Mouse (Mus musculus): ENCODE measurements at regions not wholly inside any gene's neighbourhood (a gene's known extent, or its start where the extent isn't known, plus 50 kb on each side); places are given as distances from the start of the nearest gene placed in this dataset.

DNA sequence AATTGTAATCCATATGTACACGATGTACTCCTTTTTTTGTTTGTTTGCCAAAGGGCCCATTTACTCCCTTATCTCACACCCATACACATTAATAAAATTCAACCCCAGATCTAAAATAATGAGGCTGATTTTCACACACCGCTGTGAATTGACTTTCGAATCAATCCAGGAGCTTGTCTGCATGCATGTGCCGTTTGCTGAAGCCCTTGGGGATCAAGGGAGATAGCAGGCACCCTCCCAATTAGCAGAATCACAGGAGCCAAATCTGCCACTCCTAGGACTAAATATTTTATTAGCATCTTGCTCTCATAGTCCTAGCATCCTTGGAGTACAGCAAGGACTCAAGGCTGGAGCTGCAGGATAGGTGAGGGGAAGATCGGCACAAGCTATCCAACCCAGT lies 520.0 kb upstream of the Mpdz start:
- no peak for DNase-seq

DNA sequence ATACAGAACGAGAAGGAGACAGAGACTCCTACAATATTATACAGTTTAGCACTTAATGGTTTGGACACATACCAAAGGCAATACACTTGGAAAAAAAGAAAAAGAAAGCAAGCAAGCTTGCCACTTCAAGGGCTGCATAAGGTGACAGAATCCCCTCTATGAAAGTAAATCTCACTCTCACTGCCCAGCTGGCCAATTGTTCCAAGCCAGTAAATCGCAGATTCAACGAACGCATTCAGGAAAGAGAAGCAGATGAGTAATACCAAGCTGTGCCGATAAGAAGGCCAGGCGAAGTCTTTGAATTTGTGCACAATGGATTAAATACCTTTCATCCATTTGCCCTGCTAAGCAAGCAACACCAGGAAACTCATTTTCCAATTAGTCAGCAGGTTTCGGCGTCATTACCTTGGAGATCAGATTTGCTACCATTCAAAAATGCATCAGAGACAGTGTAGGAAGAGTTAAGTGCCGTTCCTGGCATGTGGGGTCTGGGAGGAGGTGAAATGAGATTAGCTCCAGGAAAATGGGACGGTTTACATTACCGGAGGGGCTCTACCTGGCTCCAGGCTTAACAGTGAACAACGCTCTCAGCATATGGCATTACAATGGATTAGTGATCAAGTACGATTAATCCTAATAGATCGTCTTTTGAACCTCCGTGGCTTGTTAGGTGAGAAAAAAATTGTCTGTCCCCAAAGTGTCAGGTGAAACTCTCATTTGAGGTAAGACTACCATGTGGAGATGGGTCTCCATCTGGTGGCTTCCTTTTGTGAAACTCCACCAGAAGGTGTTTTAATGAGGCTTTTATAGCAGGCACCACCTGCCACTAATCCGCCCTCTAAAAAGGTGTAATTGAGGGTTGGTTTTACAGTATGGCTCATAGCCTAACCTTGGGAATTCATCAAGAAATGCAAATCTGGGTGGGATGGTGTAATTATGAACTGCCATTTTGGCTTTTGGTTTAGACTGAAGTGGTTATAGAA lies 518.2 kb upstream of the Mpdz start:
- DNase-seq = no peak

DNA sequence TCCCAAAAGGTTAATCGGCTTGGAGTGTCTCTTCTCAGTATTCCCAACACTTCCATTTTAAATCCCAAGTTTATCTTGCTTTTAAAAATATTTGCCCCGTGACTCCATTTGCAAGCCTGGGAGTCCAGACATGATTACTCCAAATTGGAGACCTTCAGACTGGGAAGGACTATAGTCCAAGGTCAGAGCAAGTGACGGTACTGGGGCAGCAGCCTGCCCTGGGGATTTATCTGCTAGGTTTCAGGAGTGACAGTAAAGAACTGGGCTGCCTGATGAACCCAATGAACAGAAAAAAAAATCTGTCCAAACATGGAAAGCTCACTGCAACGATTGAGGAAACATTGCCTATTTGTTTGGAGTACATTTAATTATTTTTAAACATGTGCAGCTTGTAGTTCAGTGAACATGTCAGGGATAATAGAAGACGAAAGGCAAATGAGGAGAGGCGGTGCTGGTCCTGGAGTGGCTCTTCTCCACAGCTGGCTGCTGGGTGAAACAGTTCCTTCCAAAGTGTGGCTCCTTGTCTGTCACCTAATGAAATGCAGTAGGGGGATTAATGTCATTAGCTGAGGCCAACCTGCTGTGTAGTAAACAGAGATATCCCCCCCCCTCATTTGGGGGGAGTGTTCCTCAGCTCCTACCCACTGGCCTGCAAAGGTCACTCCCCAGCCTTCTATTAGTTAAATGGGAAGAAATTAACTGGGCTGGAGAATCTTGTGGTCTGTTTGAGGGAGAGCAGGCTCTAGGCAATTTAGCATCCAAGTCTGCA lies 514.5 kb upstream of the Mpdz start:
- DNase-seq = no peak

GRCm38 (mm10) chr4:81953023-81953422 lies 510.4 kb upstream of the Mpdz start:
- no peak for DNase-seq

DNA sequence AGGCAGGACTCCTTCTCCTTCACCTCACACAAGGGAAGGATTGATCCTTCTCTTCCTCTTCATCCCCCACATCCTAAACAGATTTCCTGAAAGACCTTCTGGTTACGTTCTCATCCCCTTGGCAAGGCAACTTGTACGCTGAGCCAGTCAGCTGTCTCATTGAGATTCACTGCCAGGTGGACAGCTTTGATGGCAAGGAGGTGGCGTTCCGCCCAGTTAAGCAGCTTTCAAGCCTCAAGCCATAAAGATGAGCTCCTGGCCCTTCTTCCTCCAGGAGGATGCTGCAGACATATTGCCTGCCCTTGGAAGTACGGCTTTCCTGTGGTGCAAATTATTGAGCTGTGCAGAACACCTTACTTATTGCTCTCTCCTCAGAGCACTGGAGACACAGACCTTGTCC lies 494.8 kb upstream of the Mpdz start:
- DNase-seq = no peak

DNA sequence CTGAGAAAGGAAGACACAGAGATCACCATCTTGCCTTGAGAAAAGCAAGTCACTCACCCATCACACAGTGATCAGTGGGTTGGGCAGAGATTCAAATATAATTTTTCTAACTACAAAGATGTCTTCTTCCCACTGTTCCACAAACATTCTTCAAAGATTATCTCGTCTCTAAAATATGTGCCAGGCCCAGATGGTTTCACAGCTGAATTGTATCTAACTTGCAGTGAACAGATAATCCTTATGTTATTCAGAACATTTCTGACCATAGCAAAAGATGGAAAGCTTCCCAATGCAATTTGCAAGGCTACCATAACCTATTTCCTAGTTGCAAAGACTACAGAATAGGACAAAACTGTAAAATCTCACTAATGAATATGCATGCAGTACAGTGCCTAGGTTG lies 488.3 kb upstream of the Mpdz start:
- no peak for DNase-seq

DNA sequence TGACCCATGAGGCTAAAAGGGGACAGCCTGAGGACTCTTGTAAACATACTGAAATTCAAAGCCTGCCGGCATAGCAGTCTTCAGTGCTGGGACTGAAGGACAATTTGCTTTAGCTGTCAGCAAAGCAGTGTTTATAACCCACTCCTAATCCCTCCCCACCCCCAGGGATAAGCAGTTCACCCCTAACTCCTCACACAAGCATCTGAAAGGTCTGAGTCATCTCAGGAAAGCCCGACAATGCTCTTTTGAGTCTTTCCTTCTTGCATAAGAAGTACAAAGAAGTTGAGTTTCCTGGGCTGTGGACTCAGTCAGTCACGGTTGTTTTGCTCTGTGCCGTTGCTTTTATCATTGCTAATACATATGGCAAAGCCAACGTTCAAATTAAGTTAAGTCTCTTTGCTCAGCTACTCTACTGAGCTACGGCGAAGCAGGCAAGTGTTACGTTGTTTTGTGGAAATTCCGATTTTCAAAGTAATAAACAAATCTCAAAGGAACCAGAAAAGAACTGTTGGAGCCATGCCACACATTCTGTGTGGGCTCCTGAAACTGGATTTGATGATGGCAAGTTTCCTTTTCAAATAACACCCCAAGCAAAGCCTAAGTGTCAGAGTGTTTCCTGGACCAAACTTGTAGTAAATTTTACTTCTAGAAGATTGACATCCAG lies 486.1 kb upstream of the Mpdz start:
- DNase-seq = no peak

- DNase-seq = no peak
Observed at GRCm38 (mm10) chr4:81927176-81927714, 484.6 kb upstream of the Mpdz start.

DNA sequence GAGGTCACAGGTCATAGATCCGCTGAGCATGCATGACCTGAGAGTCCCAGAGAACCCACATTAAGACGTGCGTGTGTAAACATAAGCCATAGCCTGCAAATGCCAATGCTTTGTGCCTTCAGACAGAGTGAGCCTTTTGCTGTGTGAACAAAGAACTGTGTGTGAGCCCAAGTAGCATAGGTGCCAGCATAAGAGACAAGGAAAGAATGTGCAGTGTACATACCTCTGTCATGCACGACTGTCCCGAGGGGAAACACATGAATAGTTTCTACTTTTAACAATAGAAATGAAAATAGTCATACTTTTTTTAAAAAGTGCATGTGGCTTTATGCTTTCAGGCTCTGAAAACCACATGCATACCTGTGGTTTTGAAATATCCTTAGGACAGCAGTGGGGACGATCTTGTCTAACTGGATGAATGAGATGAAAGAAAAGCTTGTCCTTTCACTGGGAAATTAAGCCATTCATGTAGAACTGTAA lies 484.1 kb upstream of the Mpdz start:
- DNase-seq = no peak

- no peak for DNase-seq
Observed at GRCm38 (mm10) chr4:81925611-81926010, 483.0 kb upstream of the Mpdz start.

GRCm38 (mm10) chr4:81924120-81924519 lies 481.5 kb upstream of the Mpdz start:
- no peak for DNase-seq

DNA sequence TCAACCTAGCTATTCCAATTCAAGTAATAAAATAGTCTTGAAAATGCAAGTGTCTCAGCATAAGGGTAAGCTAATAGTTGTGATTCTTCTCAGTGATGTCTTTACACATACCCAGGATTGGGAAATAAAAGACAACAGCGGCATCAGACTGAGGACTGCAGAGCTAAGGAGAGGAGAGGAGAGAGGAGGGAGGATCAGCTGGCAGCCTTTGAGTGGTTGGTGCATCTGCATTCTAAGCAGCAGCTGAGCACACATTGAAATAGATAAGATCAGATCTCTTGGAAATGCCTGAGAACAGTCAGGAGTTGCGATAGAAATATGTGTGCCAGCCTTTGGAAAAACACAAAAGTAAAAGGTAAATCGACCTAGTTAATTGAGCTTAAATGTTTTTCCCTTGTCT lies 480.3 kb upstream of the Mpdz start:
- no peak for DNase-seq

DNA sequence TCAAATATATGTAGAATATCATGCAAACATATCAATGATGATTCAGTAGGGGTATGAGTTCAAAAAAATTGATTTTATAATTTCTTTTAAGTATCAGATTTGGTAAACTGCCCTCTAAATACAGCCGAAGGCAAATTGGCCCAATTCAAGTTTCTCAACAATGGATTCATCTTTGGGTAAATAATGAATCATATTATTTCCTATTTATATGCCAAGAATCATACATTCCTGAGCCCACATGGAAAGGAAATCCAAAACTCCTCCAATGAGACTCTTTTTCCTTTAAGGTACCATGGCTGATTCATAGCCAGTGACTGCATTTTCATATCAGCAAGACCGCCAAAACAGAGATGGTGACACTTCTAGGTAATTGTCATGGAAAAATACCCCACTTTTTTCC lies 472.4 kb upstream of the Mpdz start:
- DNase-seq = no peak

DNA sequence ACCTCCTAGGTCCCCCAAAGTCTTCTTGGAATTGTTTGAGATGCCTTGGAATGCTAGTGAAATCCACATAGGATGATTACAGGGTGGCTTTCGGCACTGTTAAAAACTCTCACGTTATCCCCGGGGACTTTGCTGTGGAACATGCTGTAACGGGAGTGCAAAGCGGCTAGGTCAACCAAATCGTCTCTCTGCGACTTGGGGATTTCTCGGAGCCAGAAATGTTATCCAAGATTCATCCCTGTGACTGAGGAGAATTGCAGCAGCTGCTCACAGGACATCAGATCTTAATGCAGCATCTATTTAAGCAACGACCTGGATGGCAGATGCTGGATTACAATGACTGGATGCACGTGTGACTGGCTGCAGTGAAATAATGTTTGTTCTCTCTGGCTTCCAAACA lies 470.7 kb upstream of the Mpdz start:
- DNase-seq = no peak

- no peak for DNase-seq
Observed at GRCm38 (mm10) chr4:81912653-81913052, 470.0 kb upstream of the Mpdz start.

GRCm38 (mm10) chr4:81899961-81900540 lies 457.4 kb upstream of the Mpdz start:
- DNase-seq = no peak

GRCm38 (mm10) chr4:81898661-81899060 lies 456.0 kb upstream of the Mpdz start:
- DNase-seq = no peak

DNA sequence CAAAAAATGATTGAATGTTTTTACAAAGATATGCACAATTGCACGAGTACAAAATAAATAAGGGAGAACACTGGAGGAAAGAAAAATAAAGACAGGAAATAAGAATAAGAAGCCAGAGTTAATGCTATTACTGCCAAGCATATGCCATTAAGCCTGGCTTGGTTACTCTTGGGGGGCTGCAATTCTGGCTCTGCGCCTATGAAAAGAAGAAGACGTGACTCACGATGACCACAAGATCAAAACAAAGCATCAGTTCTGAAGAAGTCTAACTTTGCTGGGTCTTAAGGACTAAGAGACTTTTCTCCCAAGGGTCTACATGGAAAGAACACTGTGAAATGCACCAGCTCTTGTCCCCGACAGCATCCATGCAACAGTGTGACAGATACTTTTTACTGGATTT lies 454.8 kb upstream of the Mpdz start:
- DNase-seq = no peak

GRCm38 (mm10) chr4:81868941-81869340 lies 426.3 kb upstream of the Mpdz start:
- DNase-seq = no peak

DNA sequence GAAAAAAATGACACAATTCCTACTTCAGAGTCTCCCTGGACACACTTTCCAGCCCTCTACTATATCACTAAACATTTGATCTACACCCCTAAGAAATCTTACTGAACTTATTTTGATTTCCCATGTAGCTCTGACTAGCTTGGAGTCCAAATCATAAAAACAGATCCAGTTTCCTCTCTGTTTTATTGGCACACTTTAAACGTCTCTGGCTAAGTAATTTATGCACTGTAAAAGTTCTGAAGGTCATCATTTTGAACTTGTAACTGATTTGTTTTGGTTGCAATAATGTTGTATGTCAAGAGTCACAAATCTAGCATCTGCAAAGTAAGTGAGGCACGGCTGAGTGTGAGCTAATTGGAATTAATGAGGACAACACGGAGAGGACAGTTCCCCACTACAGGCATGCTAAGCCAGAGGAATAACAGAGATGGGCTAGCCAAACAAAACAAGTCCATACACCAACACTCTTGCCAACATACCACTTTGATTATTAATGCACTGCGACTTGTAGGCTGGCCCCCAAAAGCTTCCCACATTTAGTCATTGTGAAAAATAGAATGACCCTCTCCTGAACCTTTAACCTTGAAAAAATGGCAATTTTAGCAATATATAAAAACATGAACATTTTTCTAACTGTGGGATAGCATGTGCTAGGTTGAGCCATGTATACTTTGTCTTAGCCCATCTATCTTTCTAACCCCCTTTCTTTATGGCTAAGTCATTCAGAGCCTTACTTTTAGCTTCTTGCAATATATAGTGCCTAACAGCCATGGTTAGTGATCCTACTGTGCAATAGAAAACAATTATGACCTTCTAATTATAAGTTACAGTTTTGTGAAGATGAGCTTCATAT lies 399.3 kb upstream of the Mpdz start:
- peak in 1 of 2 experiments; percentile 7 for DNase-seq

GRCm38 (mm10) chr4:81829972-81830371 lies 387.4 kb upstream of the Mpdz start:
- peak in 1 of 2 experiments; percentile 3 for DNase-seq

DNA sequence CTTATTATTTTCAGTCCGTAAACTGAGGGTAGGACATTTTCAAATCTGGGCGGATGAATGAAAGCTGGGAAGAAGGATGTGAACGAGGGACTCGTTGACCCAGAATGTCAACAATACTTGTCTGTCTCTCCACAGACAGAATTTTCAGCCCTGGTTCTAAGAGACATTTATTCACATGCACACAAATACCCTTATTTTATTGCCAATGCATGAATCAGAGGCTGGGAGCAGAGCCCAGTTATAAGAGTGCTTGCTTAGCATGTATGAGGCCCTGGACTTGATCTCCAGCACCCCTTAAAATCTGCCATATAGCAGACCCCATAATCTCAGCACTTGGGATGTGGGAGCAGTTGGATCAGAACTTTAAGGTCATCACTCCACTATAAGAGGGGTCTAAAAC lies 384.8 kb upstream of the Mpdz start:
- DNase-seq = no peak
